Mouse (Mus musculus) gastrocnemius, postnatal 4 days (tissue): ENCODE measurements around the gene Tmem170b. TPM values are rescaled to one million over a fixed set of nuclear protein-coding genes. Genes with fewer than 3 reads are reported as not detected.

ENCODE experiments used
- total RNA-seq, 2 experiments: library from RNA; stranded (reverse); gene quantifications; 2 replicates each; pipeline ENCODE4 v1.2.3; 2021

Gene Tmem170b
- total RNA-seq, 2 experiments from 2014 or later: 31.9 to 36.0 TPM

Other genes with a start within 250 kb of the Tmem170b start
- gene Nedd9, start 118.5 kb upstream of the Tmem170b start, total RNA-seq: 10 to 100 TPM; 19.2 to 26.4 TPM
- under 1 TPM; 0.74 to 0.88 TPM for gene Adtrp, start 241.8 kb downstream of the Tmem170b start, total RNA-seq